Mouse (Mus musculus) bone marrow, adult 2 months (tissue): ENCODE results near the gene Bgn.

Experiments used
- CTCF ChIP-seq: fragments of 200-500 bp; IDR thresholded peaks from 2 replicates; pipeline ENCODE4 v1.5.1; 2011; ENCODE audit warnings: low read length, control low read depth; ENCODE audit not compliant: control insufficient read depth, insufficient read depth
- POLR2A ChIP-seq: fragments of 200-500 bp; IDR thresholded peaks from 2 replicates; pipeline ENCODE4 v1.6.1; 2011; ENCODE audit warnings: low read depth, mild to moderate bottlenecking, control low read depth, low read length, borderline replicate concordance; ENCODE audit not compliant: control insufficient read depth

- TF ChIP-seq POLR2A = no peak
- no peak for TF ChIP-seq CTCF
Measured at GRCm38 (mm10) chrX:73484076-73484475, 674 bp downstream of the Bgn start.
